Mouse (Mus musculus): ENCODE data around the gene Vcan. TPM values are rescaled to one million over a fixed set of nuclear protein-coding genes. Genes with fewer than 3 reads are reported as not detected.
A peak's percentile ranks its signal among the peaks of the same experiment; 100 is the strongest.
"Not testable (repeated sequence)": the region's sequence is repeated elsewhere in the genome, so short reads cannot be mapped to it uniquely, and the experiment has no call there.

Vcan gene
- 36.3 and 47.3 TPM in 2 replicates for polyA plus RNA-seq (2016; fragmentation: Nextera tagmentation; extraction: Ambion mirVana)

DNA sequence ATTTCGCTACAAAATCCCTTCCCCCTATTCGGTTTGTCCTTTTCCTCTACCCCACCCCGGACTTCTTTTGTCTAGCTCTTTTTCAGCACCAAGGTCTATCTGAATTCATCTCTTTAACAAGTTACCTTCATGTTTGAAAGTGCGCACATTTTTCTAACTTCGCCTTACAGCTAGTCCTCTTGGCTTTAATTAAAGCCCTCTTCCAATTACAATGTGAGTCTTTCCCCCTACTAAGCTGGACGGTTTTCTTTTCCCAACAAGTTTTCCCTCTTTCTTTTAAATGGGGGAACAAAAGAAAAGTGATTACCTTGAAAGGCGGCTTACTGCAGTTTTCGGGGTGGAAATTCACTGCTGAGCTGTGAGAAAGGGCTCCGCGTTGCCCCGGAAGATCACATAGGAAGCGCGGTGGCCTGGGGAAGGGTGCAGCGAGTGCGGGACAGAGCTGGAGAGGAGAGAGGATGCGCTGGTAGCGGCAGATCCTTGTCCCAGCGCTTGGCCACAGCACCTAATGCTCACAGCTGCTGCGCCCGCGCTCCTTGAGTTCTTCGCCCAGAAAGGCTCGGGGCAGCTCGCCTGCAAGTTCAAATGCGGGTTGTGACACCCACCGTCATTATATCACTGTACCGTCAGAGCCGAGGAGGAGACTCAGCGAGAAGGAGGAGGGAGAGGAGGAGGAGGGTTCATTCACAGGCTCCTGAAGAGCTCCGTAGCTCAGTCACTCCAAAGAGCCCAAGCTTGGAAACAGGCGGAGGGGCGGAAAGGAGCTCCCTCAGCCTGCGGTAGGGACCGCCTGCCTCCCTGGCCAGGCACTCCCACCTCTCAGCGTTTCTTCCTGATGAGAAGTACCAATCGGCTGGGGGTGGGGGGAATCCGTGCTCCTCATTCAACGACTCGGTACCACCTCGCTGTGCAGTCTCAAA lies at the start of gene Vcan:
Gene Vcan (minus strand): TSS at position 744 of the 920 bp plus-strand sequence.
- Histone ChIP-seq H3K4me3 (peak within 1 kb of the TSS; percentile 60), H3K4me2 (replicated peaks) (peak within 1 kb of the TSS; percentile 93), H3K9ac (peak within 1 kb of the TSS; percentile 73), H3K36me3 (no peaks in the 10 kb centered on the region), H3K9me3 (no peaks in the 10 kb centered on the region), H3K27me3 (replicated peaks) (no peaks in the 10 kb centered on the region), H3K4me1 (peaks cover 16% of the 10 kb centered on the region), H3K27ac (0 out of 2 replicates have a peak within 1 kb of the TSS, but pooled peaks have one; percentile 10)
- WGBS = under 1% methylated on average over 40 of the region's 40 CpGs
- peak; percentile 25 for ATAC-seq (ENCODE audit: low FRiP score, low read depth)

DNA sequence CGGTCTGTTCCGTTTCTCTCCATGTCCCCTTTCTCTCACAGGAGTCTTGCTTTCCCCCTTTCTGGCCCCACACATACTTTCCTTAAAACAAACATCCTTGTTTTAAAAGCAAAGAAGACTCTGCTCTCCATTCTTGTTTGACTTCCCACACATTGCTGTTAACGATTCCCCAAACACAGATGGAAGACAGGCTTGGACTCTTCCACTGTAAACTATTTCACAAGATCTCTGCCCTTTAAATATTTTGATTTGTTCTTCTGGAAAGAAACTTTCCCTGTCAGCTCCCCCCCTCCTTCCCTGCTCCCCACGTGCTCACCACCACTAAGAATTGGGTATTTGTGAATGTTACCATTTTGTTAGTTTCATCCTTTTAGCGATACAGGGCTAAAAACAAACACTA lies 49.2 kb upstream of the Vcan start:
- Histone ChIP-seq H3K36me3 (no peaks in the 10 kb centered on the region), H3K4me1 (no peaks in the 10 kb centered on the region), H3K4me2 (replicated peaks) (no peak overlapping the region), H3K27me3 (replicated peaks) (no peaks in the 10 kb centered on the region), H3K9me3 (no peaks in the 10 kb centered on the region), H3K27ac (no peak overlapping the region), H3K9ac (no peak overlapping the region), H3K4me3 (no peak overlapping the region)
- WGBS = 56% methylated on average over 5 of the region's 5 CpGs
- ATAC-seq (ENCODE audit: low FRiP score, low read depth) = no peak

DNA sequence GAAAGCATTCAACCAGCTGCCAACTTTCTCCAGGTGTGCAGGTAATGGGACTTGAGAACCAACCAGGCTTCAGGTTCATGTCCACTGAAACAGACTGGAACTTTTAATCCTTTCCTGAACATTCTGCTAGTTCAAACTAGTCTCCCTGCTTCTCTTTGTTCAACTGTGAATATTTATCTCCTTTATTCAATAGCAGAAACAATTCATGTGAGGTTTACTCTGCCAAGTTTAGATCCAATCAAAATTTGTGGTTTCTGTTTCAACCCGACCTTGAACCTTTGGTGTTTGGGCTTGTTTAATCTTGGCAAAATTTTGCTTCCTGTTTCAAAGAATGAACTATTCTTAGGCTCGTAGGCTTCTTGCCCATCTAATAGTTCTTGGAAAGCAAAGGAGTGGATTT lies 40.6 kb upstream of the Vcan start:
- Histone ChIP-seq H3K4me2 (replicated peaks) (no peak overlapping the region), H3K4me1 (no peaks in the 10 kb centered on the region), H3K9ac (no peak overlapping the region), H3K27ac (no peak overlapping the region), H3K27me3 (replicated peaks) (no peaks in the 10 kb centered on the region), H3K4me3 (no peak overlapping the region), H3K9me3 (no peaks in the 10 kb centered on the region), H3K36me3 (no peaks in the 10 kb centered on the region)
- ATAC-seq (ENCODE audit: low FRiP score, low read depth) = no peak
- 72% methylated on average over 2 of the region's 2 CpGs for WGBS

DNA sequence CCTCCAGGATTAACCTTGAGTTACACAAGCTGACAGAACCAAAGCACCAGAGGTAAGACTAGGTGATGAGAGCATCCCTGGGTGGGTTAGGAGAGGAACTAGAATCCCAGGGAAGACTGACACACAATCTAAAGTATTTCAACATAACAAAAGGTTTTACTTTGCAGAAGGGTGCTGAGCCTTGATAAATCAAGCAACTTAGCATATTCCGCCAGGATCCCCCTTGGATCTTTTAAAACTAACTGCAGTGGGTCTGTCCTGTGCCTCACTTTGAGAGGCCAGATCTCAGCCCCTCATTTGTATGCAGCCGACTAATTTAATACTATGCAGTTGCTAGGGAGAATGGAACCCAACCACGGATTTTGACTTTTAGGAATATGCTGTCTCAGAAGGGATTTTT lies 38.0 kb upstream of the Vcan start:
- Histone ChIP-seq H3K27me3 (replicated peaks) (no peaks in the 10 kb centered on the region), H3K36me3 (no peaks in the 10 kb centered on the region), H3K4me1 (no peaks in the 10 kb centered on the region), H3K27ac (no peak overlapping the region), H3K4me3 (no peak overlapping the region), H3K9ac (no peak overlapping the region), H3K4me2 (replicated peaks) (no peak overlapping the region), H3K9me3 (no peaks in the 10 kb centered on the region)
- ATAC-seq (ENCODE audit: low FRiP score, low read depth) = no peak
- 50% methylated on average over 3 of the region's 3 CpGs for WGBS

DNA sequence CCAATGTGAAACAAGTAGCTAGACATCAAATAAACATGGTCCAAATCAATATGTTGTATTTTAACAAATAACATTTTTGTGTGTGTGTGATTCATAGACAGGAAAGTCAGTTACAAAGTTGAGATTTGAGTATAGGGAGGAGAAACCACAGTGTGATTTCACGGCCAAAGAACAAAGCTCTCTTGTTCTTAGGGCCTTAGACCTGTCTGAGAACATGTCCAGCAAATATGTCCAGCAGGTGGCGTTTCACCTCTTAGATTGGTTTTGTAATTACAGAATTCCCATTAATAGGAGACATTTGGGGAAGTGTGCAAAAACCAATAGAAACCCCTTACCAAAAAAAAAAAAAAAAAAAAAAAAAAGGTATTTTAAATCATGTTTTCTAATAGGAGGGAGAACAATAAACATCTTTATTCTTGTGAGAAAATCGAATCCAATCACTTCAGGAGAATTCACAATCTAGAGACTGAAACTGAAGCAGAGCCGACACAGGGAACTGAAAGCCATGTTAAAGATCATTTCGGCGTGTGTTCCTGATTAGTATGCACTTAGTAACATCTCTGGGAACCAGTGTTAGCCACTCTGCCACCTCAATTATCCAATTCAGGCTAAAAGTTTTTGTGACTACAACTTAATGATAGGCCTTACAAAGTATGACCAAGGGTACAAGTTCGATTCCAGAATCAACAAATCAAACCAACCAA lies 37.1 kb upstream of the Vcan start:
- H3K9me3 ChIP-seq = no peaks in the 10 kb centered on the region
- H3K4me1 ChIP-seq = no peaks in the 10 kb centered on the region
- no peak overlapping the region for H3K4me3 ChIP-seq
- peak; percentile 70 for ATAC-seq (ENCODE audit: low FRiP score, low read depth)
- H3K9ac ChIP-seq = no peak overlapping the region
- H3K27me3 ChIP-seq (replicated peaks) = no peaks in the 10 kb centered on the region
- no peak overlapping the region for H3K27ac ChIP-seq
- 61% methylated on average over 7 of the region's 7 CpGs for WGBS
- H3K36me3 ChIP-seq = no peaks in the 10 kb centered on the region
- H3K4me2 ChIP-seq (replicated peaks) = no peak overlapping the region

GRCm38 (mm10) chr13:89777764-89778163 lies 35.5 kb upstream of the Vcan start:
- Histone ChIP-seq H3K36me3 (no peaks in the 10 kb centered on the region), H3K9me3 (no peaks in the 10 kb centered on the region), H3K4me2 (replicated peaks) (no peak overlapping the region), H3K9ac (no peak overlapping the region), H3K4me3 (no peak overlapping the region), H3K27ac (no peak overlapping the region), H3K27me3 (replicated peaks) (no peaks in the 10 kb centered on the region), H3K4me1 (no peaks in the 10 kb centered on the region)
- ATAC-seq (ENCODE audit: low FRiP score, low read depth) = no peak
- 80% methylated on average over 1 of the region's 1 CpGs for WGBS

- WGBS = 85% methylated on average over 1 of the region's 1 CpGs
- H3K4me2 ChIP-seq (replicated peaks) = no peak overlapping the region
- H3K4me1 ChIP-seq = no peaks in the 10 kb centered on the region
- H3K9me3 ChIP-seq = no peaks in the 10 kb centered on the region
- H3K27me3 ChIP-seq (replicated peaks) = no peaks in the 10 kb centered on the region
- H3K9ac ChIP-seq = no peak overlapping the region
- H3K36me3 ChIP-seq = no peaks in the 10 kb centered on the region
- no peak overlapping the region for H3K4me3 ChIP-seq
- ATAC-seq (ENCODE audit: low FRiP score, low read depth) = no peak
- no peak overlapping the region for H3K27ac ChIP-seq
Measured at GRCm38 (mm10) chr13:89777146-89777545, 34.8 kb upstream of the Vcan start.

GRCm38 (mm10) chr13:89766551-89766950 lies 24.2 kb upstream of the Vcan start:
- Histone ChIP-seq H3K4me1 (no peaks in the 10 kb centered on the region), H3K27ac (no peak overlapping the region), H3K9ac (no peak overlapping the region), H3K4me3 (no peak overlapping the region), H3K36me3 (no peaks in the 10 kb centered on the region), H3K9me3 (no peaks in the 10 kb centered on the region), H3K27me3 (replicated peaks) (no peaks in the 10 kb centered on the region), H3K4me2 (replicated peaks) (no peak overlapping the region)
- no peak for ATAC-seq (ENCODE audit: low FRiP score, low read depth)
- 84% methylated on average over 1 of the region's 1 CpGs for WGBS

DNA sequence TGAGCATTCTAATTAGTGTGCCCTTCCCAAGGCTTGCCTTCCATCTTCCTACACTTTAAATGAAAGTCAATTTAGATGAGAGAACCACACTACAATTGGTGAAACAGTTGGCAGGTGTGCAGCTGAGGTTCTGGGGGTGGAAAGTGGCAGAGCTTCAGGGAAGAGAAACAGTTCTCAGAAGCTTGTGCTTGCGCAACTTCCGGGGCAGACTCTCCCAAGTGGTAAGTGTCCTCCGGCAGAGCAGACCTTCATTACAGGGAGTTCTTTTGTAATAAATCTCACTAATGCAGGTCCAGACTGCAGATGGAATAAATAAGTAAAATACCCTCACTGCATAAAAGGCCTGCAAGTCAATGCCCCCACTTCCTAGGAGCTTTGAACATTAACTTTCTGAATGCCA lies 23.7 kb upstream of the Vcan start:
- WGBS = 95% methylated on average over 3 of the region's 3 CpGs
- no peak for ATAC-seq (ENCODE audit: low FRiP score, low read depth)
- H3K4me2 ChIP-seq (replicated peaks) = no peak overlapping the region

GRCm38 (mm10) chr13:89762339-89762738 lies 20.0 kb upstream of the Vcan start:
- Histone ChIP-seq H3K4me2 (replicated peaks) (no peak overlapping the region), H3K27me3 (replicated peaks) (no peaks in the 10 kb centered on the region), H3K9me3 (no peaks in the 10 kb centered on the region), H3K27ac (no peak overlapping the region), H3K36me3 (no peaks in the 10 kb centered on the region), H3K4me1 (no peaks in the 10 kb centered on the region), H3K9ac (no peak overlapping the region), H3K4me3 (no peak overlapping the region)
- 70% methylated on average over 3 of the region's 3 CpGs for WGBS
- no peak for ATAC-seq (ENCODE audit: low FRiP score, low read depth)

More for the DNA sequence above, 23.7 kb upstream of the Vcan start:
- Histone ChIP-seq H3K27me3 (replicated peaks) (no peaks in the 10 kb centered on the region), H3K36me3 (no peaks in the 10 kb centered on the region), H3K9me3 (no peaks in the 10 kb centered on the region), H3K27ac (no peak overlapping the region), H3K4me1 (no peaks in the 10 kb centered on the region), H3K9ac (no peak overlapping the region), H3K4me3 (no peak overlapping the region)

- Histone ChIP-seq H3K27me3 (replicated peaks) (no peaks in the 10 kb centered on the region), H3K36me3 (no peaks in the 10 kb centered on the region), H3K9me3 (no peaks in the 10 kb centered on the region), H3K9ac (no peak overlapping the region), H3K4me3 (no peak overlapping the region), H3K4me2 (replicated peaks) (no peak overlapping the region), H3K27ac (no peak overlapping the region), H3K4me1 (no peaks in the 10 kb centered on the region)
- no peak for ATAC-seq (ENCODE audit: low FRiP score, low read depth)
Measured at GRCm38 (mm10) chr13:89756347-89756746, 14.0 kb upstream of the Vcan start.

- not testable (repeated sequence) for H3K4me1 ChIP-seq; H3K4me3 ChIP-seq; H3K9ac ChIP-seq; H3K27me3 ChIP-seq (replicated peaks); H3K36me3 ChIP-seq; ATAC-seq (ENCODE audit: low FRiP score, low read depth); H3K27ac ChIP-seq; H3K4me2 ChIP-seq (replicated peaks); H3K9me3 ChIP-seq
- WGBS = 31% methylated on average over 3 of the region's 3 CpGs
Measured at GRCm38 (mm10) chr13:89750562-89750961, 8.3 kb upstream of the Vcan start.
